Mouse (Mus musculus) neural tube, embryonic 11.5 days (tissue): ENCODE measurements around the gene Jazf1. TPM values are rescaled to one million over a fixed set of nuclear protein-coding genes. Genes with fewer than 3 reads are reported as not detected.

Experiments
- ATAC-seq: fragments of 200-750 bp; cut with Nextera tagmentation; 2 replicates; pipeline ENCODE4 v1.8.0; 2017; ENCODE audit warnings: moderate number of reproducible peaks, mild to moderate bottlenecking, moderate TSS enrichment, moderate library complexity; ENCODE audit not compliant: insufficient read depth, low FRiP score, low TSS enrichment
- DNase-seq: peaks from one replicate; pipeline ENCODE4 v3.0.0-alpha.2; 2015; ENCODE audit warnings: low spot score
- H3K27ac ChIP-seq: fragments of 300-500 bp; sonication (generic); 2 replicates; pipeline ENCODE4 v1.5.1; 2014; ENCODE audit warnings: low read depth, mild to moderate bottlenecking, low read length
- H3K27me3 ChIP-seq: fragments of 300-500 bp; sonication (generic); 2 replicates; pipeline ENCODE4 v1.6.1; 2014; ENCODE audit warnings: mild to moderate bottlenecking, low read length, mixed read lengths; ENCODE audit not compliant: control insufficient read depth, insufficient read depth
- H3K36me3 ChIP-seq: fragments of 300-500 bp; sonication (generic); 2 replicates; pipeline ENCODE4 v1.6.1; 2014; ENCODE audit warnings: mild to moderate bottlenecking, low read length, moderate library complexity, mixed read lengths; ENCODE audit not compliant: control insufficient read depth, insufficient read depth
- H3K4me1 ChIP-seq: fragments of 300-500 bp; sonication (generic); 2 replicates; pipeline ENCODE4 v1.6.1; 2014; ENCODE audit warnings: low read length, mixed read lengths; ENCODE audit not compliant: control insufficient read depth, insufficient read depth
- H3K4me2 ChIP-seq: fragments of 300-500 bp; sonication (generic); 2 replicates; pipeline ENCODE4 v1.6.1; 2014; ENCODE audit warnings: low read depth, mild to moderate bottlenecking, moderate library complexity
- H3K4me3 ChIP-seq: fragments of 300-500 bp; sonication (generic); 2 replicates; pipeline ENCODE4 v1.5.1; 2014; ENCODE audit warnings: low read depth, low read length
- H3K9ac ChIP-seq: fragments of 300-500 bp; sonication (generic); 2 replicates; pipeline ENCODE4 v1.6.1; 2014; ENCODE audit warnings: mild to moderate bottlenecking, low read length
- H3K9me3 ChIP-seq: fragments of 300-500 bp; sonication (generic); 2 replicates; pipeline ENCODE4 v1.6.1; 2016; ENCODE audit warnings: low read length; ENCODE audit not compliant: control insufficient read depth
- WGBS: fragments of 180-500 bp; shearing (Covaris S2); extraction: QIAGEN DNeasy Blood & Tissue Kit; methylation state at CpG from one replicate; pipeline ENCODE4 v1.1.7; 2014; 5-methylcytosine and 5-hydroxymethylcytosine counted together
- polyA plus RNA-seq: library from polyadenylated mRNA; unstranded; fragments of >200 nt; fragmentation: Nextera tagmentation; extraction: Ambion mirVana; gene quantifications from 2 replicates; pipeline ENCODE4 v1.2.1, GENCODE M21; 2014

Jazf1 gene
- polyA plus RNA-seq, 1 experiment from 2014 or later, result 11.0 TPM

- peaks cover 5% of the 10 kb centered on the region; the same call in 1 of the 2 replicates for H3K4me1 ChIP-seq
- H3K9ac ChIP-seq, result no peak overlapping the region
- H3K4me3 ChIP-seq, result no peak overlapping the region
- H3K4me2 ChIP-seq, result no peak overlapping the region
- H3K27ac ChIP-seq, result peak overlapping the region; percentile 67
- H3K9me3 ChIP-seq, result no peaks in the 10 kb centered on the region
- no peaks in the 10 kb centered on the region for H3K27me3 ChIP-seq
- WGBS, result 66% methylated on average over 3 of the region's 3 CpGs
- DNase-seq, result no peak
- no peaks in the 10 kb centered on the region for H3K36me3 ChIP-seq
- no peak for ATAC-seq
These were observed 216.5 kb downstream of the Jazf1 start for GRCm38 (mm10) chr6:52851975-52852374.

GRCm38 (mm10) chr6:52851019-52851418 is 217.4 kb downstream of the Jazf1 start:
- Histone ChIP-seq H3K27ac (0 out of 2 replicates have a peak overlapping the region, but pooled peaks have one; percentile 53), H3K9me3 (no peaks in the 10 kb centered on the region), H3K4me2 (no peak overlapping the region), H3K36me3 (no peaks in the 10 kb centered on the region), H3K4me3 (no peak overlapping the region), H3K4me1 (peaks cover 5% of the 10 kb centered on the region; the same call in 1 of the 2 replicates), H3K9ac (no peak overlapping the region), H3K27me3 (no peaks in the 10 kb centered on the region)
- 82% methylated on average over 5 of the region's 5 CpGs for WGBS
- DNase-seq (no peak), ATAC-seq (no peak)

- whole genome bisulfite sequencing, result 86% methylated on average over 6 of the region's 6 CpGs
- Histone ChIP-seq H3K36me3 (no peaks in the 10 kb centered on the region), H3K9me3 (no peaks in the 10 kb centered on the region), H3K27ac (no peak overlapping the region), H3K4me1 (peaks cover 5% of the 10 kb centered on the region; the same call in 1 of the 2 replicates), H3K9ac (no peak overlapping the region), H3K27me3 (no peaks in the 10 kb centered on the region), H3K4me3 (no peak overlapping the region), H3K4me2 (no peak overlapping the region)
- DNase-seq (no peak), ATAC-seq (no peak)
These were observed 220.2 kb downstream of the Jazf1 start for GRCm38 (mm10) chr6:52848199-52848598.

GRCm38 (mm10) chr6:52846314-52846713 is 222.1 kb downstream of the Jazf1 start:
- no peaks in the 10 kb centered on the region for H3K9me3 ChIP-seq
- ATAC-seq, result no peak
- WGBS, result 92% methylated on average over 2 of the region's 2 CpGs
- H3K4me1 ChIP-seq, result 0 out of 2 replicates have a peak, but pooled peaks cover under 1% of the 10 kb centered on the region
- no peak overlapping the region for H3K4me3 ChIP-seq
- no peak overlapping the region for H3K4me2 ChIP-seq
- DNase-seq, result no peak
- H3K9ac ChIP-seq, result no peak overlapping the region
- H3K36me3 ChIP-seq, result no peaks in the 10 kb centered on the region
- no peak overlapping the region for H3K27ac ChIP-seq
- no peaks in the 10 kb centered on the region for H3K27me3 ChIP-seq

- DNase-seq, result no peak
- WGBS, result 74% methylated on average over 3 of the region's 3 CpGs
These were observed 223.7 kb downstream of the Jazf1 start for GRCm38 (mm10) chr6:52844741-52845140.

GRCm38 (mm10) chr6:52843027-52843426 is 225.4 kb downstream of the Jazf1 start:
- H3K36me3 ChIP-seq, result no peaks in the 10 kb centered on the region
- H3K9ac ChIP-seq, result no peak overlapping the region
- ATAC-seq (no peak), DNase-seq (no peak)
- 0 out of 2 replicates have a peak, but pooled peaks cover 3% of the 10 kb centered on the region for H3K4me1 ChIP-seq
- no peak overlapping the region for H3K4me2 ChIP-seq
- no peak overlapping the region for H3K4me3 ChIP-seq
- 63% methylated on average over 4 of the region's 4 CpGs for WGBS
- H3K27ac ChIP-seq, result no peak overlapping the region
- H3K27me3 ChIP-seq, result no peaks in the 10 kb centered on the region
- no peaks in the 10 kb centered on the region for H3K9me3 ChIP-seq

More at GRCm38 (mm10) chr6:52844741-52845140, 223.7 kb downstream of the Jazf1 start:
- H3K27me3 ChIP-seq, result no peaks in the 10 kb centered on the region
- no peak overlapping the region for H3K27ac ChIP-seq
- H3K36me3 ChIP-seq, result no peaks in the 10 kb centered on the region
- no peak overlapping the region for H3K4me2 ChIP-seq
- 0 out of 2 replicates have a peak, but pooled peaks cover 3% of the 10 kb centered on the region for H3K4me1 ChIP-seq
- no peaks in the 10 kb centered on the region for H3K9me3 ChIP-seq
- no peak for ATAC-seq
- H3K4me3 ChIP-seq, result no peak overlapping the region
- no peak overlapping the region for H3K9ac ChIP-seq

- 84% methylated on average over 6 of the region's 6 CpGs for WGBS
- DNase-seq (no peak), ATAC-seq (no peak)
- H3K27me3 ChIP-seq, result no peaks in the 10 kb centered on the region
- no peak overlapping the region for H3K9ac ChIP-seq
- H3K4me3 ChIP-seq, result no peak overlapping the region
- no peak overlapping the region for H3K4me2 ChIP-seq
- no peaks in the 10 kb centered on the region for H3K36me3 ChIP-seq
- no peak overlapping the region for H3K27ac ChIP-seq
- 0 out of 2 replicates have a peak, but pooled peaks cover 3% of the 10 kb centered on the region for H3K4me1 ChIP-seq
- no peaks in the 10 kb centered on the region for H3K9me3 ChIP-seq
These were observed 225.8 kb downstream of the Jazf1 start for GRCm38 (mm10) chr6:52842598-52842997.

GRCm38 (mm10) chr6:52841611-52842010 is 226.8 kb downstream of the Jazf1 start:
- H3K4me2 ChIP-seq, result no peak overlapping the region
- no peak overlapping the region for H3K9ac ChIP-seq
- no peaks in the 10 kb centered on the region for H3K9me3 ChIP-seq
- H3K4me3 ChIP-seq, result no peak overlapping the region
- DNase-seq (no peak), ATAC-seq (no peak)
- no peak overlapping the region for H3K27ac ChIP-seq
- 87% methylated on average over 2 of the region's 2 CpGs for WGBS
- no peaks in the 10 kb centered on the region for H3K36me3 ChIP-seq
- 0 out of 2 replicates have a peak, but pooled peaks cover 3% of the 10 kb centered on the region for H3K4me1 ChIP-seq
- no peaks in the 10 kb centered on the region for H3K27me3 ChIP-seq

GRCm38 (mm10) chr6:52840589-52841044 is 227.8 kb downstream of the Jazf1 start:
- Histone ChIP-seq H3K4me1 (0 out of 2 replicates have a peak, but pooled peaks cover 3% of the 10 kb centered on the region), H3K4me2 (no peak overlapping the region), H3K9me3 (no peaks in the 10 kb centered on the region), H3K27me3 (no peaks in the 10 kb centered on the region), H3K9ac (no peak overlapping the region), H3K4me3 (no peak overlapping the region), H3K27ac (0 out of 2 replicates have a peak overlapping the region, but pooled peaks have one; percentile 0), H3K36me3 (no peaks in the 10 kb centered on the region)
- 18% methylated on average over 9 of the region's 9 CpGs for WGBS
- ATAC-seq (no peak), DNase-seq (peak; percentile 37)
